Mouse (Mus musculus): ENCODE measurements around the gene Map1b.

Gene Map1b

GRCm38 (mm10) chr13:99527936-99528335 is 11.6 kb upstream of the Map1b start:
- no peak for DNase-seq

DNA sequence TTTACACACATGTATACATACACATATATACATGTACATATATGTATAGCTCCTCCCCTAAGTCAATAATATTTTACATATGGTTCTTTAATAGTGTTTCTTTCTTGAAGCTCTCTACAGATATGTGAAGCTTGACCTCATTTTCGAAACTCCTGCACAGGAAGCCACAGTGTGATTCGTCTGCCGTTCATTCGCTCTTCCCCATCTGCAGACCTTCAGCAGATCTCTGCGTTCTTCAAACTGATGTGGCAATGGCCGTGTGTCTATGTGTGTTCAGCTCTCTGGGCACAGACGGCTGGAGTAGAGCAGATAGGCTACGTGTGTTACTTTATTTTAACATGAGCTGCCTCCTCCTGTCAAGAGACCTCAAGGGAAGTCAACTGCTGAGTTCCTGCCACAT is 9.2 kb upstream of the Map1b start:
- no peak for DNase-seq

- no peak for DNase-seq
Measured at GRCm38 (mm10) chr13:99517836-99518235, 1.5 kb upstream of the Map1b start.

DNA sequence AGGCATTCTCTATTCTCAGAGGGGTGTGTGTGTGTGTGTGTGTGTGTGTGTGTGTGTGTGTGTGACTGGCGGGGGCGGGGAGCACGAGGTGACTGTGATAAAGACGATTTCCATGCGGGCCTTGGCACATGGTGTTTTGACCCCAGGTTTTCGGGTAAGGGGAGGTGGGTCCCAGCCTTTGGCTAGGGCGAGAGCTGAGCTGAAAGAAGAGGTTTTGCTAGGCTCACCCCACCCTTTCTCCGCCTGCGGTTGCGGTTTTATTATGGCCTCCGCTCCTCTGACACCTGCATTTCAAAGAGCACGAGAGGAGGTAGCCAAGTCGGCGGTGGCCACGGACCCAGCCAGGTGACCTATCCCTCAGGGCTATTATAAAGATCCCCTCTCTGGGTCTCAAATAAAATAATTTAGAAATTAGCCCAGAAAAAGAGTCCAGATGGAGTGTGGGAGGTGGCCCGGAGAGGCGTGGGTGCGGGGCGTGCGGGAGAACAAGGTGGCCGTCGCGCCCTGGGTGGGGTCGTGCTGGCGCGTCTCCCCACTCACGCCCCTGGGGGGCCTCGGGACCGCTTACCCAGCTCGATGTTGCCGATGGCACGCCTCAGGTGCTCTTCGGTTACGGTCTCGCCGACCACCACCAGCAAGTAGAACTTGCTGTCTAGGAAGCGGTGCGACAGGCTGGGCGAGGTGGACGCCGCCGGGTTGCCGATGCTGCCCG is 448 bp downstream of the Map1b start:
- DNase-seq: no peak

DNA sequence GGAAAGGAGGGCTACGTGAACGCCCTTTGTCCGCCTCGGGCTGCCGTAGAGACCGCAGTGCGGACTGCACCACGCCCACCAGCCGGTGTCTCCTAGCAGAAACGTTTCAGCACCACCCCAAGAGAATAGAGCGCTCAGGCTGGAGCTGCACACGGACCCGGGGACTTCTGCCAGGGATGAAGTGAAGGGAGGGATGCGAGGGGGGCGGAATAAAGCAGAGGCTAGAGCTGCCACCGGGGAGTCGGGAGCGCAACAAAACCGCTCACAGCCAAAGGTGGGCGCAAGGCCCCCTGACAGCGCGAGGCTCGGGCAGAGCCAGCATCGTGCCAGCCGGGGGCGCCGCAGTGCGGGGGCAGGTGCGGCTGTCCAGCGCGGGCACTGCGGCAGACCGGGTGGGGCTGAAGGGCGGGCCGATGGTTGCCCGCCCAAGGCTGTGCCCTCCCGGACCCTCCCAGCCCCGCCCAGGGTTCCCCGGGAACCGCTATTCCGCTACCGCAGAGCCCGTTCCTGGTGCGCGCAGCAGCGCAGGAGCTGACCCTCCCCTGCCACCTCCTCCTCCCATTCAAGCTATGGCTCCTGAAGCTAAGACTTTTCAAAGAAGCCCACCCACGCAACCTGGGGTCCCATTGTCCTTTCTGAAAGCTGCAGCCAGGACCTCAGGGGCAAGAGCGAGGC is 1.3 kb downstream of the Map1b start:
- DNase-seq: peak; percentile 72

DNA sequence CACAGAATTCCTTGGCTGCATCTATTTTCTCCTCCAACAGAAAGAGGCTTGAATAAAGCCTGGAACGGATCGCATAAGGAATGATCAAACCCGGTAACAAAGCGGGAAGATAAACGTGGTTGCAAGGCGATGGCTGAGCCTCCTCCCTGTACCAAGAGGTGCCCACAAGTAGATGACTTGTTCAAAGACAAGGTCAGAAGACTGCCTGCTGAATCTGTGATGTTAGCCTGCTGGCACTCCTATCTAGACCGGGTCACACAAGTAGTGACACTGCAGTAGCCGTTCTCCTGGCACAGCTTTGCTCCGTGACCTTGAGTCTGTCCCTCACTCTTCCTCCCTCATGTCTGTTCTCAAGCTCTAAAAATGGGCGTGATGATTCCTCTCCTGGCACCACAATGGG is 2.4 kb downstream of the Map1b start:
- DNase-seq: no peak

- peak; percentile 65 for DNase-seq
Measured at GRCm38 (mm10) chr13:99513138-99513537, 3.2 kb downstream of the Map1b start.

GRCm38 (mm10) chr13:99509896-99510295 is 6.4 kb downstream of the Map1b start:
- DNase-seq: no peak

DNA sequence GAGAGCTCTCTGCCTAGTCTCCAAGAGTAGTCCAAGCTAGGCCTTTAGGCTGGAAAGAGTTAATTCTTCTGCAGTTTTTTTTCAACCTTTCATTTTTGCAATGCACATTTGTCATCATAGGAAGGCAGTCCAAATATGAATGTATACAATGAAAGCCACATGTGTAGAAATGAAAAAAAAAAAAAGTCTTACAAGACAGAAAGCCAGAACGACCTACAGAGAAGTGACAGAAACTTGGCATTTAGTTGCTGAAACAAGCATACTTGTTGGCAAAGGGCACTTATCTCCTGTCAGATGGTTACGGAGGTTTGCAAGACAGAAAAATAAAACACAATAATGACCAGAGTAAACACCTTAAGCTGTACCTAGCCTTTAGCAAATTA is 9.8 kb downstream of the Map1b start:
- DNase-seq: no peak

GRCm38 (mm10) chr13:99505826-99506579 is 10.3 kb downstream of the Map1b start:
- no peak for DNase-seq

GRCm38 (mm10) chr13:99503370-99503979 is 12.9 kb downstream of the Map1b start:
- no peak for DNase-seq

DNA sequence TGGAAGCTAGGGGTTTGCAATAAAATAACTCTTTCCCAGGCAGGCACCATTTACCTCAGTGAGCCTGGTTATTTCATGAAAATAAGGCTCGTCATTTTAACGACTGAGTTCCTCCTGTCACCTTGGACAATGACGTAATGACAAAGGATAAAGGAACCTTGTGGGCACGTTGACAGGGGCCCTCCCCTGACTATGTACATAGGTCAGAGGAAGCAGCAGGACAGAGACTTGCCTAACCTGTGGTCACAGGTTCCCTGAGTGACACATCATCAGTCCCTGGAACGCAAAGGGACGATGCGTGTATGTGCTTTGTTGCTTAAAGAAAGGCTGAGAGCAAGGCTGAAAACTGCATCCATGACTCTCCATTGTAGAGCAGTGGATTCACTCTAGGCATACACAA is 13.4 kb downstream of the Map1b start:
- DNase-seq: no peak

DNA sequence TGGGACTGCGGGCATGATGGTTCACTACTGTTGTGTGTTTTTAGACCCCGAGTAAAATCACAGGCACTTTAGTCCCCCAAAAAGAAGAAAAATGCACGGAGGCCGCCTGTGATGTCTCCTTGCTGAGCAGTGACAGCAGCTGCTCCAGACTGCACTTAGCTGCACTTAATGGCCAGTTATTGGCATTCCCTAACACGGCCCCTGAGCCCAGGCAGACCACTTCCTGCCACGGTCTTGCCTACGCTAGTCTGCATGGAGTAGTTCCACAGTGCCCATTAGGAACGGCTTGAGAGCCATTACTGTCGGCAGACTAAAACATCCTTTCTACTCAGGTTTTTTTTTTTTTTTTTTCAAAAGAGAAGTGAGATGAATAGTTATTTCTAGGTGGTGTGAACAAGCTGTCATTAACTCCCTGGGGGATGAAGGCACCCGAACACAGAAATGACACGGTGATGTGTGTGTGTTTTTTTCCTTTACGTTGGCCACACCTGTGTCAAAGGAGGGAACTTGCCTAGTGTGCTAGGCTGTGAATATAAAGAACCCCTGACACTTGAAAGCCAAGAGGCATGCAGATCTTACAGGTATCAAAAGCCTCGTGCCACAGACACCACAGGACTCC is 14.1 kb downstream of the Map1b start:
- no peak for DNase-seq

GRCm38 (mm10) chr13:99501393-99501792 is 14.9 kb downstream of the Map1b start:
- DNase-seq: no peak

DNA sequence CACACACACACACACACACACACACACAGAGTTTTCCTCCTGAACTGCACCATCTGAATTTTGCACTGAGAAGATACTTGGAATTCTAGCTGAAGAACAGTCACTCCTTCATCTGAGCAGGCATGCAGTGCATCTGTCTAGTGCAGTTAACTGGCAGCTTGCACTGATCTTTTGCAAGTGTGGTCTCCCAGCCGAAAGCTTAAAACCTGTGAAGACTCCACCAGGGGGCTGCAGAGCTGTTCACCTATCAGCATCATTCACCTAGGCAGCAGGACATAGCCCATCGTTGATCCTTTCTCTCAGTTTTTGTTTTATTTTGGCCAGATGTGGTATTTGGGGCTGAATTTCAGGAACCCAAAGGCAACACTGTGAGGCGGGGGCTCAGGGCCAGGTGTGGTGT is 15.7 kb downstream of the Map1b start:
- DNase-seq: no peak

GRCm38 (mm10) chr13:99499764-99500163 is 16.6 kb downstream of the Map1b start:
- DNase-seq: no peak

DNA sequence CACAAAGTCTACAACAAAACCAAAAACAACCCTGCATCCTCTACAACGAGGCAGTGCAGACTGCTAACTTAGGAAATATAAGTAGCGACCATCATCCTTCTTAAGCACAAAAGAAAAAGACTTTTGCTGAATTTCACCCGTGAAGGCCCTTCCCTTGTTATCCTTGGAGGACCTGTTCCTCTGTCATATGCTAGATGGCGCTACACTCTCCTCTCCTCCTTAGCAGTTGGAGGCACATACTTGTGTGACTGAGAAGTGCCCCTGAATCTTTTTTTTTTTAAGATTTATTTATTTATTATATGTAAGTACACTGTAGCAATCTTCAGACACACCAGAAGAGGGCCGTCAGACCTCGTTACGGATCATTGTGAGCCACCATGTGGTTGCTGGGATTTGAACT is 20.2 kb downstream of the Map1b start:
- no peak for DNase-seq

GRCm38 (mm10) chr13:99494416-99494815 is 21.9 kb downstream of the Map1b start:
- DNase-seq: no peak

- no peak for DNase-seq
Measured at GRCm38 (mm10) chr13:99493304-99493904, 22.9 kb downstream of the Map1b start.

GRCm38 (mm10) chr13:99492619-99493303 is 23.6 kb downstream of the Map1b start:
- DNase-seq: no peak

DNA sequence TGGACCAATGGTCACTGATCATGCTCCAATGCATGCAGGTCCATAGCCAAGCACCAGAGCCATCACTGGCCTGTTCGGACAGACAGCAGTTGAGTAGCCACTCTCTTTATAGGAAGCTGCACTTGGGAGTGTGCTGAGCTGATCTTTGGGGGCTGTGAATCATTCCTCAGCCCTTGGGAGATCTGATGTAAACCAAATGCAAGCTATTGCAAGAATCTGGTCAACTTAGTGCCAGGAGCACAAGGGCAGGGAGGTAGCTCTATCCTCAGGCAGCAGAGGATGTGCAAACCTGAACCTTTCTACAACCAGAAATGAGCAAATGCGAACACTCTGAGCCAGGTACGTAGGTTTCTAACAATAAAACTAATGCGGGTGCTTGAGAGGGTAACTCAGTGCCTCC is 26.3 kb downstream of the Map1b start:
- DNase-seq: no peak

GRCm38 (mm10) chr13:99489175-99489574 is 27.2 kb downstream of the Map1b start:
- no peak for DNase-seq
